Mouse (Mus musculus): ENCODE data around the gene Parp11. TPM values are rescaled to one million over a fixed set of nuclear protein-coding genes. Genes with fewer than 3 reads are reported as not detected.

The Parp11 gene
- polyA plus RNA-seq, 1 experiment from 2014 or later: 14.7 TPM

DNA sequence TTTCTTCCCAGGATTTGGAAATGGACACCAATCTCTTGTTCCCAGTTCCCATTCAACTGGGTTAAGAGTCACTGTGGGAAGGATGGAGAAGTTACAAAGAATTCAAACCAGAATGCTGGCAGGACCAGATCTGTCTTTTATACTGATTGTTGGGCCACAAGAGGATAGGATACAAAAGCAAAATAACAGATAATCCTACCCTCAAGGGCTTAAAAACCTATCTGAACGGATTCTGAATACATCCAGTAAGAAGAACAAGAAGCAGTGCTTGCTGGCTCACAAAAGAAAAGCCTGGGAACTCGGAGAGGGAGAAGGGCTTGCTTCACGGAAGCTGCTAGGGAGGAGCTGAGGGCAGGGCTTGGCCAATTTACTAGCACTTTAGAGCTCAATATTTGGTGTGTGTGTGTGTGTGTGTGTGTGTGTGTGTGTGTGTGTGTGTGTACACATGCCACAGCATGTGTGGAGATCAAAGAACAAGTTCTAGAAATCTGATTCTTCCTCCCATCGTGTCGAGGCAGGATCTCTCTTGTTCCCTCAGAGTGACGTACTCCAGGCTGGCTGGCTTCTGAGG is 15.4 kb upstream of the Parp11 start:
- H3K27me3 ChIP-seq: no peaks in the 10 kb centered on the region; the same call in 1 of the 2 replicates
- no peak overlapping the region for H3K4me2 ChIP-seq
- no peaks in the 10 kb centered on the region for H3K9me3 ChIP-seq (replicated peaks)
- H3K4me3 ChIP-seq: no peak overlapping the region
- peaks cover 5% of the 10 kb centered on the region for H3K4me1 ChIP-seq (replicated peaks)
- WGBS: 54% methylated on average over 6 of the region's 6 CpGs
- no peaks in the 10 kb centered on the region for H3K36me3 ChIP-seq
- H3K9ac ChIP-seq: no peak overlapping the region
- no peak for ATAC-seq (replicated peaks; ENCODE audit: insufficient number of reproducible peaks, insufficient read depth, low FRiP score, low read depth)
- no peak overlapping the region for H3K27ac ChIP-seq

DNA sequence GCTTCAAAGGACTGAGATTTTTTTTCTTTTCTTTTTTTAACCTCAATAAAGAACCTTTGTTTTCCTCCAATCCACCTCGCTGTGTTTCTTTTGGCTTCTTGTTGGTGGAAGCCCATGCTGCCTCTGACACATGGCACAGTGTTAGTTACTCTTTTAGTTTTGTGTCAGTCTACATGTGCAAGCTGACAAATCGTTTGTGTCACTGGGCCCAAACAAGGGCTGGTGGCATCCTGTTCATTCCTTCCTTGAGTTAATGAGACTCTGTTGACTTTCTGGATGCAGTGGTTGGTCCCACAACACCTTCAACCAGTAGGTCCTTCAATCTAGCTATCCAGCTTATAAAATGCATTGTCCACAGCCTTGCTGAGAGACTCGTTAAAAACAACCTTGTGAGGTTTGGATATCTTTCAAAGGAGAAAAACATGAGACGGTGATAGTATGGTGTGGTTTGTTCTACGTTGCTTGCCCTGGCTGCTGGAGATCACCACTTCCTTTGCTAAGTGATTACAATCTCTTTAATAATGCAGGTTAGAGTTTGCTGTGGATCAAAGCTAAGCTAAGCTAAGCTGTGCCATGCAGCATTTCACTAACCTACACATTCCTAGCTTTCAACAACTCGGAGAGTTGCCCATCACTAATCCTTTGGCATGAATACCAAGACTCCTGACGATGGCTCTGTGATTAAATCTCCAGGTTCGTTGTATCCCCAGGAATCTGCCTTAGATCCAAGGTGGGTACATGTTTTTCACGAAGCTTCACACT is 12.6 kb upstream of the Parp11 start:
- ATAC-seq (replicated peaks; ENCODE audit: insufficient number of reproducible peaks, insufficient read depth, low FRiP score, low read depth): no peak
- no peak overlapping the region for H3K27ac ChIP-seq
- H3K36me3 ChIP-seq: no peaks in the 10 kb centered on the region
- no peak overlapping the region for H3K4me3 ChIP-seq
- H3K9ac ChIP-seq: no peak overlapping the region
- 60% methylated on average over 9 of the region's 9 CpGs for WGBS
- peaks cover 9% of the 10 kb centered on the region; the same call in 1 of the 2 replicates for H3K27me3 ChIP-seq
- H3K9me3 ChIP-seq (replicated peaks): no peaks in the 10 kb centered on the region
- no peak overlapping the region for H3K4me2 ChIP-seq
- peaks cover 5% of the 10 kb centered on the region; the same call in 1 of the 2 replicates for H3K4me1 ChIP-seq (replicated peaks)

DNA sequence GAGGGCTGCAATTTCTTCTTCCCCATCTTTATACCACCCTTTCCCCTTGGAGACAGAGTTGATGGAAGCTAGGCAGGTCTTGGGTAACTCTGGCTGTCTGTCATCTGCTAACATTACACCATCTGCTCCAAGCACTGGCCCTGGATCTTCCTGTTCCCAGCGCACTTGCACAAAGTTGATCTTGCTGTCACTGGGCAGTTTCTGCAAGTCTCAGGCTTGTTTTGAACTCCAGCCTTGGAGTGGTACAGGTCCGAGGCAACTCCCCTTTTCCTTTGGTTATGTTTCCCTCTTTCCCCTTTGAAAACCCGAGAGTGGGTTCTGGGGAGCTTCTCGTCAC is 12.0 kb upstream of the Parp11 start:
- H3K9me3 ChIP-seq (replicated peaks): no peaks in the 10 kb centered on the region
- 78% methylated on average over 4 of the region's 4 CpGs for WGBS
- H3K4me3 ChIP-seq: no peak overlapping the region
- H3K4me2 ChIP-seq: no peak overlapping the region
- no peak overlapping the region for H3K27ac ChIP-seq
- H3K27me3 ChIP-seq: peaks cover 11% of the 10 kb centered on the region; the same call in 1 of the 2 replicates
- H3K36me3 ChIP-seq: no peaks in the 10 kb centered on the region
- peaks cover 9% of the 10 kb centered on the region; the same call in 1 of the 2 replicates for H3K4me1 ChIP-seq (replicated peaks)
- no peak for ATAC-seq (replicated peaks; ENCODE audit: insufficient number of reproducible peaks, insufficient read depth, low FRiP score, low read depth)
- H3K9ac ChIP-seq: no peak overlapping the region

DNA sequence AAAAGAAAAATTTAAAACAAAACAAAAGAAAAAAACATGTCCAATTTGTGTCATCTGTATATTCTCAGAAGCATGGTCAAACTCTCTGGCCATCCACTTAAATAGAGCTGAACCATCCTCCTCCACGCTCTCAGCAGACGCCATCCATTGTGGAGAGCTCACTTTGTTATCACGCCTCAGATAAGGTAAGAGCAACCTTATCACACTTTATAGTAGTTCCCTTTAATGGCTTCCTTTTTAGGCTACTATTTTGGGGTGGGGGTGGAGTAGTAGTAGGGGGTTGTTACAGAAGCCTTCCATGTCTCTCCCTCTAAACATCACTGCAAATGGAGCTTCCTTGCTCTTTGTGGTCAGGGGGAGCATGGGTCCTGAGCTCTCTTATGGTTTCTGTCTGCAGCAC is 7.6 kb upstream of the Parp11 start:
- ATAC-seq (replicated peaks; ENCODE audit: insufficient number of reproducible peaks, insufficient read depth, low FRiP score, low read depth): no peak
- Histone ChIP-seq H3K4me3 (no peak overlapping the region), H3K27ac (no peak overlapping the region), H3K9me3 (replicated peaks) (no peaks in the 10 kb centered on the region), H3K36me3 (no peaks in the 10 kb centered on the region), H3K4me1 (replicated peaks) (peaks cover 14% of the 10 kb centered on the region; the same call in 1 of the 2 replicates), H3K4me2 (no peak overlapping the region), H3K9ac (no peak overlapping the region), H3K27me3 (peaks cover 20% of the 10 kb centered on the region)
- 28% methylated on average over 3 of the region's 3 CpGs for WGBS

DNA sequence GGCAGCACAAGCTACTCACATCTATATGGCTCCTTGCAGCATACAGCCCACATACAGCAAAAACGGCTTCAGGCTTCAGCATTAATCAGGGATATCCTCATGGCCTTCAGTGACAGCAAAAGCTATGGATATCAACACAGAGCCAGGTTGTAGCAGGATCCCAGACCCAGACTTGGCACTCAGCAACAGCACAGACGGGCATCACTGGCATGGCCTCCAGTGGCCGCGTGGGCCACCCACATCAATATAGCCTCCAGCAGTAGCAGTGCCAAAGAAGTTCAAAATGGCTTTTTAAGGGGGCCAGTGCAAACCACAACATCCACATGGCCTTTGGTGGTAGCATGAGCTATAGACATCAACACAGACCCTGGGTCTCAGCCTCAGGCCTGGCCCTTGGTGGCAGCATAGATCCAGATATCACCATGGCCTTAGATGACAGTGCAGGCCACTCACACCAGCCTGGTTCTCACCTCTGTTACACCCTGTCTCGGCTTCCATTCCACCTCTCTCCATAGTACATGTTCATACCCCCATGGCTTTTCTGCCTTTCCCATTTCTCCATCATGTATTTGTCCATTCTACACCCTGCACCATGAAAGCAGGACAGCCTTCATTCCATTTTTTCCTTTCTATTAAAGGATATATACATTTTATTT is 7.0 kb upstream of the Parp11 start:
- H3K4me3 ChIP-seq: no peak overlapping the region
- peaks cover 20% of the 10 kb centered on the region for H3K27me3 ChIP-seq
- ATAC-seq (replicated peaks; ENCODE audit: insufficient number of reproducible peaks, insufficient read depth, low FRiP score, low read depth): no peak
- H3K9me3 ChIP-seq (replicated peaks): no peaks in the 10 kb centered on the region
- no peak overlapping the region for H3K27ac ChIP-seq
- no peak overlapping the region for H3K4me2 ChIP-seq
- WGBS: 69% methylated on average over 5 of the region's 5 CpGs
- no peaks in the 10 kb centered on the region for H3K36me3 ChIP-seq
- H3K4me1 ChIP-seq (replicated peaks): peaks cover 14% of the 10 kb centered on the region
- H3K9ac ChIP-seq: no peak overlapping the region

DNA sequence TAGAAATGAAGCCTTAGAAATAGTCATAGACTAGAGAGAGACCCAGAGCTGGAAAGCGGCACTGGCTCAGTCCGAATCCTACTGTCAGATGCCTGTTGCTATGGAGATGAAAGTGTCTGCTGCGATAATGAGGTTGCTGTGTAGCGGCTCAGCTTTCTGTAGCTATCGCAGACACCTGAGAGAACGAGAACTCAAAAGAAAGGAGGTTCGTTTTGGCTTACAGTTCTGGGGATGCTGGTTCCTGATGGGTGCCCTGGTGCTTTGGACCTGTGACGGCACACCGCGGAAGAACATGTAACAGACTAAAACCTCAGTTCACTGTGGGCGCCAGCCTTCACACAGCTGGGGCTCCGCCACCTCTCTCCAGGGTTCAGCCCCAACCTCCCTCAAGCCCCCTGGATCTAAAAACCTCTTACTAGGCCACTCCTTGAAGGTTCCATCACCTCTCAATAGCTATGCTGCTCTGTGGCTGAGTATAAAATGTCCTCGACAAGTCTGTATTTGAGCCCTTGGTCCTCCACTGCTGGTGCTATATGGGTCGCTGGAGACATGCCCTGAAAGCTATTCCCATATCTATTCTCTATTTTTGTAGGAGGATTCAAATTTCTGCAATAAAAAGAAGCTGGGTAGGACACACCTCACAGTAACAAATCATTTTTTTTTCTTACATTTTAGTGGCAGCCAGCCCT is 6.1 kb upstream of the Parp11 start:
- 41% methylated on average over 14 of the region's 14 CpGs for whole genome bisulfite sequencing
- peaks cover 20% of the 10 kb centered on the region for H3K27me3 ChIP-seq
- no peak overlapping the region for H3K4me2 ChIP-seq
- no peaks in the 10 kb centered on the region for H3K36me3 ChIP-seq
- no peak overlapping the region for H3K27ac ChIP-seq
- H3K4me3 ChIP-seq: no peak overlapping the region
- H3K9ac ChIP-seq: no peak overlapping the region
- no peak for ATAC-seq (replicated peaks; ENCODE audit: insufficient number of reproducible peaks, insufficient read depth, low FRiP score, low read depth)
- H3K9me3 ChIP-seq (replicated peaks): no peaks in the 10 kb centered on the region
- peaks cover 14% of the 10 kb centered on the region for H3K4me1 ChIP-seq (replicated peaks)

DNA sequence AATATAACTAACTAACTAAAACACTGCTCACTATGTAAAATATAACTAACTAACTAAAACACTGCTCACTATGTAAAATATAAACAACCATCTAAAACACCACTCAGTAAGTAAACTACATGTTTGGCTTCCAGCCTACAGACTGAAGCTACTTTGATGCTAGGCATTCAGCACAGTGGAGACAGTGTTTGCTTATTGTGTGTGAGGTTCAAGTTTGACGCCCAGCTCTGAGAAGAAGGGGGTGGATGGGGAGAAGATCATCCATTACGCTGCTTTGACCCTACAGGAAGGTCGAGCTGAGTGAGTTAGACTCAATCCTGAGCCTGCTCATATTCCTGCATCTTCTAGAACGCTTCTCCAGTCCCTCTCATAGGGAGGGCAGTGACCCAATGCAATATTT is 4.1 kb upstream of the Parp11 start:
- no peak overlapping the region for H3K4me3 ChIP-seq
- H3K4me2 ChIP-seq: no peak overlapping the region
- peaks cover 14% of the 10 kb centered on the region for H3K4me1 ChIP-seq (replicated peaks)
- WGBS: 59% methylated on average over 4 of the region's 4 CpGs
- no peaks in the 10 kb centered on the region for H3K36me3 ChIP-seq
- no peaks in the 10 kb centered on the region for H3K9me3 ChIP-seq (replicated peaks)
- H3K27me3 ChIP-seq: peaks cover 17% of the 10 kb centered on the region
- H3K9ac ChIP-seq: no peak overlapping the region
- ATAC-seq (replicated peaks; ENCODE audit: insufficient number of reproducible peaks, insufficient read depth, low FRiP score, low read depth): no peak
- no peak overlapping the region for H3K27ac ChIP-seq

DNA sequence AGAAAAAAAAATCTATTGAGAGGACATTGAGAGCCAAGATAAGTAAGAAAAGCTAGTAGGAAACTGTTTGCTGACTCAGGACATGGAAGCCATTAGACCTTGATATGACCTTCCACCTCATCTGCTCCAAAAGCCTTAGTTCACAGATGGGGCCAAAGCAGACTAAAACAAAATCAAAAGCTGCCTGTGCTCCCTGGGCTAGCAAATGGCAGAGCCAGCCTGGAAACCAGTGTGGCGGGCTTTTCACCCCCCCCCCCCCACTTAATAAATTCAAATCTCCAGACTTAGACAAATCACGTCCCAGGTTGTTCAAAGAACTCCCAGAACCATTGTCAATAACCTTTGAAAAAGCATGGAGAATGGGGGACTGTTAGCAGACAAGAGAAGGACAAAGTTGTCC is 2.7 kb upstream of the Parp11 start:
- no peak overlapping the region for H3K9ac ChIP-seq
- H3K9me3 ChIP-seq (replicated peaks): no peaks in the 10 kb centered on the region
- H3K4me1 ChIP-seq (replicated peaks): peaks cover 10% of the 10 kb centered on the region
- no peaks in the 10 kb centered on the region for H3K36me3 ChIP-seq
- 61% methylated on average over 2 of the region's 2 CpGs for WGBS
- no peak overlapping the region for H3K27ac ChIP-seq
- H3K4me3 ChIP-seq: no peak overlapping the region
- H3K27me3 ChIP-seq: peaks cover 25% of the 10 kb centered on the region
- ATAC-seq (replicated peaks; ENCODE audit: insufficient number of reproducible peaks, insufficient read depth, low FRiP score, low read depth): no peak
- no peak overlapping the region for H3K4me2 ChIP-seq

DNA sequence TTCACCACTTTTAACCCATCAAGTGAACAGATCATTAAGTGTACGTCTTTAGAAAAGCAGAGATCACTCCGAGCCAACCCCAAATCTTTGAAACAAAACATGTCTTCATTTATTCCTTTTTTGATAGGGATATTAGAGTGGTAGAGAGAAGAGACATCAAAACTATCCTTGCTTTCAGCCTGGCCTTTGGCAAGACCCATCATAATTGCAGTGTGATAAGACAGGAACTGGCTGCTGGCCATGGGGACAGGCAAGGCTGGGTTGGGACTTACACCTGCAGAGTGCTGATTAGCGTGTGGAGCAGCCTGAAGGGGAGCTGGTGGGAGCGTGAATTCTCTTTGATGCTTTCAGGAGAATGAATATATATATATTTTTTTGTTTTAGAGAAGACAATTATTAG is 2.2 kb upstream of the Parp11 start:
- WGBS: 48% methylated on average over 4 of the region's 4 CpGs
- no peak overlapping the region for H3K27ac ChIP-seq
- ATAC-seq (replicated peaks; ENCODE audit: insufficient number of reproducible peaks, insufficient read depth, low FRiP score, low read depth): no peak

DNA sequence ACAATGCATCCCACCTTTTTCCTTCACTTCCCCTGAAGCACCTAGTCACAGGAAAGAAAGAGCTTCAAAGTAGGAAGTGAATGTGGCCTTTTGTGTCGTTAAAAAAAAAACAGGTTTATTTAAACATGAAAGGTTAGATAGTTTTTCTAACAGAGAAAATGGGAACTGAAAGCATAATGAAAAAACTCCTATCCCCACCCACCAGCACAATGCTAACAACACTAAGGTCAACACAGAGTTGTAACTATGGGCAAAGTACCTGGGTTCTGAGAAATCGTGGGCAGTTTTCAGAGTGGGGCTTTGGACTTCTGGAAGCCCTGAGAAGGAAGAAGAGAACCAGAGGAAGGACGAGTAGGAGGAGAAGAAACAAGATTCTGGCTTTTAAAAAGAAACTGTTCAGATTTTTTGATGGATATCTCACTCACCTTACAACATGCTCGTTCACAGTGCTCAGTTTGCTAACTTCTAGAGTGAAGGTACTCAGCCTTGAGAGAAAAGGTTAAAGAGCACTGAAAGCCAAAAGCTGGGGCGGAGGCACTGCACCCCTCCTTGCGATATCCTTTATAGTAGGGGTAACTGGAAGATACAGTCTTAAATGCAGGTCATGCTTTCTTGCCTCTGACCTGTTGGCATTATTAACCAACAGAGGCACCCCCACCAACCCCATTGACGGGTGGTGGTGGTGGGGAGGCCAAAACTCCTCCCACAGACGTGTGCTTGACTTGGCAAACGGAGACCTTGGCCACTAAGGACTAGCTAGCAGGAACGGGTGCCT is 1.2 kb downstream of the Parp11 start:
- Histone ChIP-seq H3K4me3 (no peak overlapping the region), H3K9ac (no peak overlapping the region), H3K4me1 (replicated peaks) (no peaks in the 10 kb centered on the region; the same call in 1 of the 2 replicates), H3K27me3 (peaks cover 14% of the 10 kb centered on the region), H3K27ac (no peak overlapping the region), H3K36me3 (no peaks in the 10 kb centered on the region), H3K9me3 (replicated peaks) (no peaks in the 10 kb centered on the region), H3K4me2 (no peak overlapping the region)
- 59% methylated on average over 10 of the region's 10 CpGs for WGBS
- ATAC-seq (replicated peaks; ENCODE audit: insufficient number of reproducible peaks, insufficient read depth, low FRiP score, low read depth): no peak

More for the DNA sequence above, 2.2 kb upstream of the Parp11 start:
- Histone ChIP-seq H3K9me3 (replicated peaks) (no peaks in the 10 kb centered on the region), H3K27me3 (peaks cover 25% of the 10 kb centered on the region), H3K4me3 (no peak overlapping the region), H3K4me1 (replicated peaks) (peaks cover 6% of the 10 kb centered on the region; the same call in 1 of the 2 replicates), H3K9ac (no peak overlapping the region), H3K36me3 (no peaks in the 10 kb centered on the region), H3K4me2 (no peak overlapping the region)

DNA sequence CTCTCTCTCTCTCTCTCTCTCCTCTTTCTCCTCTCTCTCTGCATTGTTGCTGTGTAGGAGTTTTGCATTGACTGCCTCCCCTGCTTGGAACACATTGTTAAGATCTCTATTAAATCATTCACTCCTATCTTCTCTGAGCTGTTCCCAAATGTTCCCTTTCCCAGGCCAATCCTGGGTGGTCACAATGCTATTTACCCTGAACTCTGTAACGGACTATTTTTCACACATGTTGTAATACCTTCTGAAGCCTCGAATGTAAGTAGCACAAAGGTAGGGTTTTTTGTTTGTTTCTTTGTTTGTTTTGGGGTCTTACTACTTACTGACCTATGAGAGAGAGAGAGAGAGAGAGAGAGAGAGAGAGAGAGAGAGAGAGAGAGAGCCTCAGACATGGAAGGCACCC is 2.2 kb downstream of the Parp11 start:
- Histone ChIP-seq H3K9ac (no peak overlapping the region), H3K4me3 (no peak overlapping the region), H3K9me3 (replicated peaks) (no peaks in the 10 kb centered on the region), H3K27ac (no peak overlapping the region), H3K4me1 (replicated peaks) (no peaks in the 10 kb centered on the region; the same call in 1 of the 2 replicates), H3K27me3 (peaks cover 14% of the 10 kb centered on the region), H3K36me3 (no peaks in the 10 kb centered on the region), H3K4me2 (no peak overlapping the region)
- no peak for ATAC-seq (replicated peaks; ENCODE audit: insufficient number of reproducible peaks, insufficient read depth, low FRiP score, low read depth)
- 74% methylated on average over 2 of the region's 2 CpGs for WGBS
